Mouse (Mus musculus) megakaryocyte progenitor cell, adult 5-6 weeks (primary cell): ENCODE measurements around the gene Man1c1. TPM values are rescaled to one million over a fixed set of nuclear protein-coding genes. Genes with fewer than 3 reads are reported as not detected.

Experiments used
- ATAC-seq: replicated peaks from 2 replicates; pipeline ENCODE4 v1.8.0; 2016; ENCODE audit warnings: mild to moderate bottlenecking, moderate TSS enrichment, inconsistent platforms; ENCODE audit not compliant: poor library complexity
- total RNA-seq, 2 experiments: library from RNA; stranded (forward) in 1 of 2; stranded (reverse) in 1 of 2; fragments of 157-497, 149-512 nt in 1 of 2; fragments of 200-1000 nt in 1 of 2; gene quantifications; 2 replicates each; pipeline versions ENCODE4 v1.2.3 to v1.2.4; 2015 to 2017

The Man1c1 gene
- total RNA-seq, 2 experiments from 2014 or later: 5.8 to 10.5 TPM

DNA sequence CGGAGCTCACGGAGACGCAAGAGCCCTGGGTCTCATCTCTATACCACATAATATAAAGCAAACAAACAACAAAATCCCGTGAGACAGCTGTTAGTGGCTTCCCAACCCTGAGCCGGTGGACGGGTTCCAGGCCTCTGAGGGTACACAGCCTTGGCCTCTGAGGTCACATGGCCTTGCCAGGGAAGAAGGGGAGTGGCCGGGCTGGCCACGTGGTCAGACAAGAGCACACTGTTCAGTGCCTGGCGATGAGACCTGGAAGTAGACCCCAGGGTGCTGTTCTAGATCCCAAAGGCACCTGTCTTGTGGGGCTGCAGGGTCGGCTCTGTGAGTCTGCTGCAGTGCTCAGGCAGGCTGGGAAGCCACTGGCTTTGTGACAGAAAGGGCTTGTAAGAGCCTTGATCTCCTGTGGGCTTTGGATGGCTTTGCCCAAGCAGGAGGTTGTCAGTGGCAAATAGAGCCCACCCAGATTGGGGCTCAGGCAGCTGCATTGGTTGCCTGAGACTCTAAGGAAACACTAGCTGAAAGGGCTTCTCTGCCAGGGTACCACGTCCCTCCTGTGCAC, 116.4 kb downstream of the Man1c1 start:
- no peak for ATAC-seq

DNA sequence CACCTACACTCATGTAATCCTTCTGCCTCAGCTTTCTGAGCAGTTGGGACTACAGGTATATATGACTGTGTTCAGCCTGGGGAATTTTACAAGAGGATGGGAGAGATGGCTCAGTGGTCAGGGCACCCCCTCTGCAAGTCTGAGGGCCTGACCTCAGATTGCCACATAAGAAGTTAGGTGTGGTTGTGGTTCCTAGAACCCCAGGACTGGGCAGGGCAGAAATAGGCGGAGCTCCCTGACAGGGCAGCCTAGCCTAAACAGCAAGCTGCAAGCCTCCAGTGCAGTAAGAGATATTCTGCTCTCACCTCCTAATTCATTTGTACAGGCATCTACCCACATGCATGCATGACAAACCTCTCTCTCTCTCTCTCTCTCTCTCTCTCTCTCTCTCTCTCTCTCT, 117.5 kb downstream of the Man1c1 start:
- ATAC-seq: peak; percentile 61

DNA sequence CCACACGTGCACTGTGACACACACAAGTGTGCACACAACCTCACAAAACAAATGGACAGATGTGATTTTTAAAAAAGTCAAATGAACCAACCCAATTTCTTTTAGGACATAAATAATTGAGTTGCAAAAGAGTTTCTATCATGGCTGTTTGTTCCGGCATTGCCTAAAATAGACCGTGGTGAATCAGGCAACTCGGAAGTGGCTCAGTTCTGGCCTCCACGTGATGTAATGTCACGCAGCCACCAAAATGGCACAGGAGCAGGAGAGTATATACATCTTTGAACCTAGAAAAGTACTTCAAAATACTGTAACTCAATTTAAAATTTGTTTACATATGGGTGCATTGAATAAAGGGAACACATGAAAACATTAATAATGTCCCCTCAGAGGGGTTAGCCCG, 118.0 kb downstream of the Man1c1 start:
- ATAC-seq: no peak

DNA sequence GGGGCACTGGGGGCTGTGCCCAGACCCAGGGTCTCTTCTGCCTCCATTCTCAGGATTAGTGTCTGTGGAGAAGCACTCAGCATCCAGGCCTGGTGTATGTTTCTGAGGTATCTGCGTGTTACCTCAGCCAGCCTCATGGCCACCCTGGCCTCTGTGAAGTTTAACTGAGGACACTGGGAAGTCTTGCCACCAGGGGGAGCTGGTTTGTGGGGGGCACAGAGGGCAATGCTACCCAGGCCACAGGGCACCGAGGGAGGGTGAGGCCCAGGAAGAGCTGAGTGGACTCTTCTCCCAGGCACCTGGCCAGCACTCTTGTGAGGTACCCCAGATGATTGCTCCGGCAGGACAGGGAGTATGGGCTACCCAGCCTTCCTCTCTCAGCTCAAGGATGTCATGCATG, 120.6 kb downstream of the Man1c1 start:
- ATAC-seq: peak; percentile 62

DNA sequence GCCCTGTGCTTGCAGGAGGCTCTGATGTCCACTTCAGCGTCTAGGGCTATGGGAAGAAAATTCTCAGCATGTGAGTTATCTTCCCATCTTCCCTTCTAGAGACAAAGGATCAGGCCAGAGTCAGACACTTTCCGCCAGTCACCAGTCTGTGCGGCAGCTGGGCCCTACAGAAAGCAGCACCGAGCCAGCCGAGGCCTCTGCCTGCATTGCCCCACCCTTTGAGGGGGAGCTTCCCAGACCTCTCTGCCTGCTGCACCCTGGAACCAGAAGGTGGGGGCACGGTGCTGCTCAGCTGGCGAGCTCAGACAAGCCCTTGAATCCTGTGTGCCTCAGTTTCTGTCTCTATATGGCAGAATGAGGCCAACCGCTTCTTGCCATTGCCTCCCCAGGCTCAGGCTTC, 122.7 kb downstream of the Man1c1 start:
- ATAC-seq: no peak

DNA sequence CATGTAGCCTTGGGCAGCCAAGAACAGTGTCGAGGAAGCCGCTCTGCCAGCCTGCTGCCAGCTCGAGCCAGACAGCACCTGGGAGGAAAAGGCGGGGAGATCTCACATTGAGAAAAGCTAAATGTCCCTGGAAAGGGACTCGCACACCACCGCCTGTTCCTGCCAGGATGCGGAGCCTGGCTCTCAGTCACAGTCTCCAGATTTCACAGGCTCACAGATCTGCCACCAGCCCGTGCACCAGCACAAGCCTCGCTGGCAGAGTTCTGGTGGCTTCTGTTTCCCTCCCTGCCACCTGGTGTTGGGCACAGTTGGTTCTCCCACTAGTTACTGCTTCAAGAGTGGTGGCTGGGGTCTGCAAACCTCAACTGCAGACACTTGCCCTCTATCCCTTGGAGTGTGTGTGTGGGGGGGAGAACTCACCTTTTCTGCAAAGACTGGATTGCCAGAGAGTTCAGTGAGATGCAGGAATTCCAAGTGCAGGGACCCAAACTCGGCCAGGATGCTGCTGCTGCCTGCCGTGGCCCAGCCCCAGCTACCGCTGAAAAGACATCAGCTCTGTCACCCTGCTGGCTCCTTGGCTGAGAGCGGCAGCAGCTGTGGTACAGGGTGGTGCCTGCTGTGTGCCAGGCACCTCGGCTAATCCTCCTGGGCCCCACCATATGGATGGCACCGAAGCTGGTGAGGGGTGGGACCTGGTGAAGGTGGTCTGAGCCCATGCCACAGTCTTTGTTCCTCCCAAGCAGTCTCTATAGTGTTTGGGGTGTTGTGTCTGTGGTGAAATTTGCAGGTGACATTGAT, 123.5 kb downstream of the Man1c1 start:
- no peak for ATAC-seq

DNA sequence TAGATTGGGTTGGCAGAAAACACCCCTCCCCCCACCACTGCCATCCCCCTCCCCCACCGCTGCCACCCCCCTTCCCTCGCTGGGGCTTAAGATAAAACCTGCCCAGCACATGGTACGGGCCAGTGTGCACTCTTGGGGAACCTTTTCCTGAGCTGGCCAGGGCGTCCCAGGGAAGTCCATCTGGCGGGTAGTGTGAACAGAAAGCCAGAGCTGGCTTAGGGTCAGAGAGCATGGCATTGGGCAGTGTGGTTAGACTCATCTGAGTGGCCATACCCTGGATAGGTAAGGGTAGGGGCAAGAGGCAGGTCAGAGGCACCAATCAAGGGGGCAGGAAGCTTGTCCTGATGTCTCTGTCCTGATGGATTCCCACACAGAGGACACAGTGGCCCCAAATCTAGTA, 124.5 kb downstream of the Man1c1 start:
- ATAC-seq: no peak

DNA sequence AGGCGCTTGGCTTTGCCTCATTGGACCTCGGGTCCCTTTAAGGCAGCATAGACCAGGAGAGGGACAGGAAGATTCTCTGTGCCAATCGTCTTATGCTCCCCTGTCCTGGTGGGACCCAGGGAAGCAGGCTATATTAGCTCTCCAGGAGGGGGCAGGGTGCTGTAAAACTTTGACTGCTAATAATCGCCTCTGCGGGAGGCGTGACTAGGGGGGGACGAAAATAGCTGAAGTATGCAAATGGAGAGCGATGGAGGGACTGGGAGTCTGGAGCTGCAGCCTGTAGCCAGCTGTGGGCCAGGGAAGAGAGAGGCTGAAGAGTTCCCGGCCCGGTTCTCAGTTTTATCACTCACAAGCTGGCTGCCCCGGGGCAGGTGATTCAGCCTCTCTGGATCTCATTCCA, 124.9 kb downstream of the Man1c1 start:
- ATAC-seq: no peak

DNA sequence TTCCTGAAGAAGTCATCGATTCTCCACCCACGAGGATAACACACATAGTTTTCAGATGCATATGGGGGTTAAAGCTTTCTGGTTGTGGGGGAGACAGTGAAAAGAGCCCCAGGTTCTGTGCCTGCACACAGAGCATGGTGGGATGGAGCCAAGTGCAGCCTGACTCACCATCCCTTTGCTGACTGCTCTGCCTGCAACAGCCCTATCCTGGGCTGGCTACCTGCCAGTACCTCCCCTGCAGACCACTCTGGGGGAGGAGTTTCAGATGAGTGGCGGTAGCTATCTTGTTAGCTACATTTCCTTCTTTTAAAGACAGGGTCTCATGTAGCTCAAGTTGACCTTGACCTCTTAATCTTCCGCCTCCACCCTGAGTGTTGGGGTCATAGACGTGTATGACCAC, 125.7 kb downstream of the Man1c1 start:
- ATAC-seq: no peak

DNA sequence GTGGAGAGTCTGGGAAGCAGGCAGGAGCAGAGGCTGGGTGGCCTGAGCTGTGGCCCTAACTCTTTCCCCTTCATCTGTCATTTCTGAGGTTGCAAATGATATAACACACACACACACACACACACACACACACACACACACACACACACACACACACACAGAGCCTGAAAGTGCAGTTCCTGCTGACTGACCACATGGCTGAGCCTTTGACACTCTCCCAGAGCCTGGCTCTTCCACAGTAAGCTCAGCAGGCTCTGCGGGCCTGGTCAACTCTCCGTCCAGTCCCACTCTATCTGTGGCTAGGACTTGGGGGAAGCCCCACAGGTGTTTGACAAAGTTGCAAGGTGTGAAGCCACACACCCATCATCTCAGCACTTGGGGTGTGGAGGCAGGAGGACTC, 126.8 kb downstream of the Man1c1 start:
- no peak for ATAC-seq

DNA sequence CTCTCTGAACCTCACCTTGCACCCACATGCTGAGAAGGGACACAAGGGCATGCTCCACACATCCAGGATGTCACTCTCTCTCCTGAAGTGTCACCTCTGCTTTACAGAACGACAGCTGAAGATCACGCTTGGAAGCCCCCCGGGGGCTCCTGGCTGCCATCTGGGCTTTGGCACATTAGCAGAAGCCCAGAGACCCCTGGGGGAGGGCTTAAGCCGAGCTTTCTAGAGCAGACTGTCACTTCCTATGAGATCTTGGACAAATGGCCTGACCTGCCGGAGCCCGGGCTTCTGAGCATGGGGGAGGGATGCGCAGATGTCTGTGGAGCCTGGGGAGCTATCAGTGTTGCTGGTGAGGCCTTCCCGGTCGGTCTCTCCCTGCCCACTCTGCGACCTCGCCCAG, 128.6 kb downstream of the Man1c1 start:
- ATAC-seq: no peak

DNA sequence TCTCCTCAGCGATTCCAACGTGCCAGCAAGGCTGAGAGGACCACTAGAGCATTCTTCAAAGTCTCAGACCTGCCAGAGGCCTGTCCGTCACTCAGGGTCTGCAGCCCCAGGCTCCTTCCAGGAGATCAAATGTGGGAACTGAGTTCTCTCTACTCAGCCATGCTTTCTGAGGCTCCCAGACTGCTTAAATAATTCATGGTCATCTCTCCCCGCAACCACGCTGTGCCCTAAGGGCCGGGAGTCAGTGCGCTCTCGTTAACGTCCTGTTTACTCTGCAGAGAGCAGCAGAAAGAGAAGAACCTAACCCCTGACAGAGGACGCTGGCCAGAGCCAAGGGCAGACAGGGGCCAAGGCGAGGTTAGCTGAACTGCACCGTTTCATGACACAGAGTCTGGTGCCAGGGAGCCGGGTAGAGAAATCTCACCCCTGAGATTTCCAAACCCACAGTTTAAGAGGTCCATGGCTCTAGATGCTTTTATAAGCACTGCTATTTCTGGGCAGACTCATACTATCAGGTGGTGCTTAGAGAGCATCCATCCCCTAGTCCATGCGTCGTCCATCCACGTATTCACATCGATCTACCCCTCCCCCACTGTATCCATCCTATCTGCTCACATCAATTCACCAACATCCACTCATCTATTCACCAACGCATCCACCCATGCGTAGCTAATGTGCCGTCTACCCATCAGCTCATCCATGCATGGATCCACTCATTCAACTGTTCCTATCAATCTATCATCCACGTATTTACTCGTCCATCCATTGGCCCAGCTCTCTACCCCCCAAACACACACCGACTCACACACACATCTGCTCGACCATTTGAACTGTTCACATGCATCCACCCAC, 131.4 kb downstream of the Man1c1 start:
- ATAC-seq: no peak

DNA sequence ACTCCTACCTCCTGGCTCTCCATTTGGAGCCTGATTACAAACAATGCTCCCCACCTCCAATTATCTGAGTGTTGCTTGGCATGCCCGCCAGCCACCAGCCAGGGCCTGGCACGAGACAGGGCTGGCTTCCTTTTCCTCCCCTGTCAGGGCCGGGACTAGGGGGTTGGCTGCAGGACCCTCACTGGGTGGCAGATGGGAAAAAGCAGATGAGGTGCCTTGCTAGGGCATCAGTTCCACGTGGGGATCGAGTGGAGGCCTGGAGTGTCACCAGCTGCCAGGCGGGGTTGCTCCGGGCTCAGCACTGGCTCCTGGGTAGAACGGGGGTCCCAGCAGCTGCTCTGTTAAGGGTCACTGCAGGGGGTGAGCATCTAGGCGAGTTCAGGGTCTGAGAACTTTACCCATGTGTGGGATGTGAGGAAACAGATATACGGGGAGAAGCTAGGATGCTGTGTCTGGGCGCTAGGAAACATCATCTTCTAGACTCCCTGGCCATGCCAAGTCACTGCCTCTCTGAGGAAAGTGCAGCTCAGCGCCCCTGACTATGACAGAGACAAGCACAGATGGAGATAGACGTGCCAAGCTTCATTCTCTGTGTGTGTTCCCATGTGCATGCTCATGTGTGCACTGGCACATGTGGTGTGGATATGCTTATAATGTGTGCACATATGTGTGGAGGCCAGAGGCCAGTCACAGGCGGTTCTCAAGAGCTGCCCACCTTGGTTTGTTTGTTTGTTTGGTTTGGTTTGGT, 133.2 kb downstream of the Man1c1 start:
- no peak for ATAC-seq

DNA sequence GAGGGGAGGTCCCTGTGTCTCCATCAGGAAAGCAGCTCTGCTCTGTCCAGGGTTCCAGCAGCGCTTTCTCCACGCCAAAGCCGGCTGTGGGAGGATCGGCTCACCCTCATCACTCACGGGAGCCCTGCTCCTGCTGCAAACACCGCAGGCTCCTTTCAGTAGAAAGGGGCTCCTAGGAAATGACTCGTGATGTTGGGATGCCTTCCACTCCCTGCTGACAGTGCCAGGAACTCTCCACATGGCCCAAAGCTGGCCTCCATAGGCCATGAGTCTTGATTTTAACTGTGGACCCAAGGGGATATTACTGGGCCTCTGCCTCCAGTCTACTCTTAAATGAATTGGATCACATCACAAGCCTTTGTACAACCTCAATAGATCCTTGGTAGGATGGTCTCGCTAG, 134.3 kb downstream of the Man1c1 start:
- ATAC-seq: no peak

DNA sequence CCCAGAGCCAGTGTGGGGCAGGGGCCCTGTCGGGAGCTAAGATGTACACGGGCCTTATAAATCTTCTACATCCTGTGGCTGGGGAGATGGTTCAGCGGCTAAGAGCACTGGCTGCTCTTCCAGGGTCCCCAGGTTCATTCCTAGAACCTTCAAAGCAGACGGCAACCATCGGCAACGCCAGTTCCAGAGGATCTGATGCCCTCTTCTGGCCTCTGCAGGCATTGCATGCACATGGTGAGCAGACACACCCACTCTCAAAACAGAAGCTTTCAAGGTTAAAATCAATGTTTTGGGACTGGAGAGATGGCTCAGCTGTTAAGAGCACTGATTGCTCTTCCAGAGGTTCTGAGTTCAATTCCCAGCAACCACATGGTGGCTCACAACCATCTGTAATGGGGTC, 134.9 kb downstream of the Man1c1 start:
- peak; percentile 39; the same call in 1 of the 2 replicates for ATAC-seq

DNA sequence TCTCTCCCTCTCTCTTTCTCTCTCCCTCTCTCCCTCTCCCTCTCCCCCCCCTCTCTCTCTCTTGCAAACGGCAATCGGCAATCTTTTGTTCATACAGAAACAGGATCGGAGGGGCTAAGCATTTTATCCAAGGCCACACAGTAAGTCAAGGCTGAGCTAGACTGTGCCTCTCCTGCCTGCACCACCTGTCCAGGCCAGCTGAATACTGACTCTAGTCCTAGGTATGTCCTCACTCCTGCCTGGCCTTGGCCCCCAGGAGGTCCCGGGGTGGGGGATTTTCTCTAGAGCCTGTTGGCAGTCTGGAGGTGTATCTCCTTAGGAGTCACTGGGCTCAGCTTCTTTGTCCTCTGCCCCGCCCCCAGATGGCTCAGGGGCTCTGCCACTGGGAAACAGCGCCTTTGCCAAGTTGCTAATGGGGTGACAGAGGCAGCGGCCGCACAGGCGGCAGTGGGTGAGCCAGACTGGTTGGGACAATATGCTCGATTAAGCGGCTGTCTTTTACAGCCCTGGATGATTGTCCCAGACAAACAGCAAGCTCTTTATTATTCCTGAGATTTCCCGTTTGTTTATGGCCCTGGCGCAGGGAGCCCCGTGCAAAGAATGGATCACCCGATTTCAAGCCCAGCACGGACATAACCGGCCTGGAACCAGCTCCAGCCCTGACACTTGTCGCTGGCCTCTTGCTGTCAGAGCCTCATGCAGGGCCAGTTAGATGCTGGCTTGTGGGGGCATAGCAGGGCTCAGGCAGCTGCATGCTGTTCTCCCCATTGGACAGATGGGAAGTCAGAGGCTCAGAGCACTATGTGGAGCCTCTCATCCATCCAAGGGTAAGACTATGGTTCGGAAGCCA, 136.5 kb downstream of the Man1c1 start:
- no peak for ATAC-seq

DNA sequence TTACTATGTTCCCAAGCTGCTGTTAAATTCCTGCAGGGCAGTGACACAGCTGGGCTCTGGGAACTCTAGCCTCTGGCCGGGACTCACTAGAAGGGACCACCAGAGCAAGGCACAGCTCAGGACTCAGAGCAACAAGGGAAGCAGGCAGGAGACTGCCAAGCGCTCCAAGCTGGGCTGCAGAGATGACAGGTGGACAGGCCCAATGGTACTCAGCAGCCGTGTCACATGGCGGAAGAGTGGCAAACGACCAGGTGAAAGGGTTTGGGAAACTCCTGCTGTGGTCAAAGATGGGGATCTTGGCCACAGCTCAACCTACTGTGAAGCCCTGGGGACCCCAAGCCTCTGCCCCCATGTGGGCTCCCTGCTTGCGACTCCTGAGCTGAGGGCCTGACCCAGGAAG, 140.0 kb downstream of the Man1c1 start:
- ATAC-seq: no peak

DNA sequence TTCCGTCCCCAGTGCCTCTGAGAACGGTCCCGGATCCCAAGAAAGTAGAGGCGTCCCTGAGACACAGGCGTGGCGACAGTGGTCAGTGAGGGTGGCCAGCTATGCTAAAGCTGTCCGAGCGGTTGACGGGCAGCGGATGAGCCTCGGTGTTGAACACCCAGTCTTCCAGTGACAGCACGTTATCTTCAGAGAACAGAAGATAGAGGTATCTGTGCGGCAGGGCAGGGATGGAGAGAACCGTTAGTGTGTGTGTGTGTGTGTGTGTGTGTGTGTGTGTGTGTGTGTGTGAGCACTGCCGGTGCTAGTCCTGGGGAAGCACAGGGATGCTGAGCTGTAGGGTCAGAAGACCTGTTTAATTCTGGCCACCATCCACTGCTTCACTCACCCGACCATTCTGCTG, 140.5 kb downstream of the Man1c1 start:
- ATAC-seq: peak; percentile 64

DNA sequence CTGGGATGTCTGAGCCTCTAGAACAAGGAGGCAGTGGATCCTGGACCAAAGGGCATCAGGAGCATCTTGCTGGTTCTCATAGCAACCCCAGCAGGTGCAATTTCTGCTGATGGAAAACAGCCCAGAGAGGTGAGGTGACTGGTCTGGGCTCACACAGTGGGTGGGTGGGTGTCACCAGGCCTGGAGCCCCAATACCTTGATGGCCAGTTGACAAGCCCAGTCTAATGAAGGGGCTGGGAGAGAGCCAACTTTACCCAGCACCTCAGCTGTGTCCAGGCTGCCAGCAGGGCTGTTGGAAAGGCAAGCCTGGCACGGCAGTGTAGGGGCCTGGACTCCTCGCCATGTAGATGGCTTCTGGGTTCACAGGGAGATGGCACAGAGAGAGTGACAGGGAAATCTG, 142.1 kb downstream of the Man1c1 start:
- no peak for ATAC-seq

DNA sequence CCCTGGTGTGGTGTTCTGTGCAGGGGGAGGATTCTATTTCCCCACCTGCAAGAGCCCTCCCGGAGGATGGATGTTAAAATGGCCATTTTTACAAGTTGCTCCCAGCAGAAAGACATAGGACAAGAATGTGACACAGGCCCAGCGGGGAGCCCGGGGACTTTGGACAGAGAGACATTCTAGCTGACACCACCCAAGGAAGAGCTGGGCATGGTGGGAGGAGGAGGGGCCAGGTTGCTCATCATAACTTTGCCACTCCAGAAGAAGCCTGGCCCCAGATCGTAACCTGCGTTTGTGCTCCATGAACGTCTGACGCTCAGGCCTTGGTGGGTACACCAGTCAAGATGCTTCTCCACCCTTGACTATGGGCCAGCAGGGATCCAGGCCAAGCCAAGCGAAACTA, 143.4 kb downstream of the Man1c1 start:
- no peak for ATAC-seq
